Mouse (Mus musculus) neural tube, postnatal 0 days (tissue): ENCODE measurements around the gene Fam149b. TPM values are rescaled to one million over a fixed set of nuclear protein-coding genes. Genes with fewer than 3 reads are reported as not detected.

Experiments used
- polyA plus RNA-seq: library from polyadenylated mRNA; unstranded; fragments of >200 nt; fragmentation: Nextera tagmentation; extraction: Ambion mirVana; gene quantifications from 2 replicates; pipeline ENCODE4 v1.2.1, GENCODE M21; 2015

Fam149b gene
- polyA plus RNA-seq = 26.9 and 29.1 TPM in 2 replicates

GRCm38 (mm10) chr14:20347991-20348541 is at the start of gene Fam149b, which contains the start of gene Ecd:
Gene Fam149b, plus strand, starts transcription at chr14:20348162.
Gene Ecd, minus strand, starts transcription at chr14:20348121.

GRCm38 (mm10) chr14:20388441-20389129 is 40.6 kb downstream of the Fam149b start, which contains the start of gene Dnajc9:
Gene Dnajc9, minus strand, starts transcription at chr14:20388910.

GRCm38 (mm10) chr14:20393205-20393913 is 45.4 kb downstream of the Fam149b start, which contains the start of gene Mrps16:
Gene Mrps16, minus strand, starts transcription at chr14:20393634.

Other genes with a start within 250 kb of the Fam149b start
- gene Saysd1, start 209.6 kb upstream of the Fam149b start, polyA plus RNA-seq = 11.4 and 14.0 TPM in 2 replicates
- gene Kcnk5, start 166.4 kb upstream of the Fam149b start, polyA plus RNA-seq = 1.3 and 1.9 TPM in 2 replicates
- not detected in 2 replicates for gene Kcnk16, start 79.0 kb upstream of the Fam149b start, polyA plus RNA-seq
- 11.2 and 13.5 TPM in 2 replicates for gene Nudt13, start 53.5 kb upstream of the Fam149b start, polyA plus RNA-seq
- gene Ecd, start within 50 bp of the Fam149b start, polyA plus RNA-seq = 33.9 and 37.1 TPM in 2 replicates
- 89.9 and 96.9 TPM in 2 replicates for gene Dnajc9, start 40.7 kb downstream of the Fam149b start, polyA plus RNA-seq
- gene Mrps16, start 45.5 kb downstream of the Fam149b start, polyA plus RNA-seq = 81.4 and 87.8 TPM in 2 replicates
- gene Cfap70, start 104.1 kb downstream of the Fam149b start, polyA plus RNA-seq = 1.8 and 2.2 TPM in 2 replicates
- gene Anxa7, start 132.0 kb downstream of the Fam149b start, polyA plus RNA-seq = 22.8 and 24.9 TPM in 2 replicates
- gene Mss51, start 148.7 kb downstream of the Fam149b start, polyA plus RNA-seq = 0.15 and 0.33 TPM in 2 replicates
- gene Ppp3cb, start 198.4 kb downstream of the Fam149b start, polyA plus RNA-seq = 100 and 111 TPM in 2 replicates